Mouse (Mus musculus): ENCODE measurements around the gene 2410015M20Rik. TPM values are rescaled to one million over a fixed set of nuclear protein-coding genes. Genes with fewer than 3 reads are reported as not detected.
"Not testable (repeated sequence)": the region's sequence is repeated elsewhere in the genome, so short reads cannot be mapped to it uniquely, and the experiment has no call there.

2410015M20Rik gene
- total RNA-seq, 2 experiments from 2014 or later: 18.6 to 50.3 TPM

GRCm38 (mm10) chr17:56614391-56615135, 5.0 kb upstream of the 2410015M20Rik start:
- ATAC-seq (replicated peaks; ENCODE audit: low FRiP score, poor library complexity, severe bottlenecking): no peak

GRCm38 (mm10) chr17:56613893-56614292, 4.3 kb upstream of the 2410015M20Rik start:
- ATAC-seq (replicated peaks; ENCODE audit: low FRiP score, poor library complexity, severe bottlenecking): not testable (repeated sequence)

- peak; percentile 74 for ATAC-seq (replicated peaks; ENCODE audit: low FRiP score, poor library complexity, severe bottlenecking)
These were observed 3.8 kb upstream of the 2410015M20Rik start, which contains the start of gene Rpl36 for GRCm38 (mm10) chr17:56613236-56613844. Gene Rpl36 (plus strand): TSS chr17:56613416.

GRCm38 (mm10) chr17:56612565-56612939, 3.0 kb upstream of the 2410015M20Rik start:
- ATAC-seq (replicated peaks; ENCODE audit: low FRiP score, poor library complexity, severe bottlenecking): not testable (repeated sequence)

GRCm38 (mm10) chr17:56611861-56612564, 2.4 kb upstream of the 2410015M20Rik start:
- no peak for ATAC-seq (replicated peaks; ENCODE audit: low FRiP score, poor library complexity, severe bottlenecking)

GRCm38 (mm10) chr17:56611323-56611722, 1.8 kb upstream of the 2410015M20Rik start:
- no peak for ATAC-seq (replicated peaks; ENCODE audit: low FRiP score, poor library complexity, severe bottlenecking)

GRCm38 (mm10) chr17:56608699-56609098, 872 bp downstream of the 2410015M20Rik start:
- no peak for ATAC-seq (replicated peaks; ENCODE audit: low FRiP score, poor library complexity, severe bottlenecking)

- no peak for ATAC-seq (replicated peaks; ENCODE audit: low FRiP score, poor library complexity, severe bottlenecking)
These were observed 2.0 kb downstream of the 2410015M20Rik start for GRCm38 (mm10) chr17:56607521-56608062.

- no peak for ATAC-seq (replicated peaks; ENCODE audit: low FRiP score, poor library complexity, severe bottlenecking)
These were observed 4.1 kb downstream of the 2410015M20Rik start for GRCm38 (mm10) chr17:56605431-56605830.

GRCm38 (mm10) chr17:56604422-56604821, 5.1 kb downstream of the 2410015M20Rik start:
- no peak for ATAC-seq (replicated peaks; ENCODE audit: low FRiP score, poor library complexity, severe bottlenecking)

- ATAC-seq (replicated peaks; ENCODE audit: low FRiP score, poor library complexity, severe bottlenecking): no peak
These were observed 5.5 kb downstream of the 2410015M20Rik start for GRCm38 (mm10) chr17:56604070-56604380.

- ATAC-seq (replicated peaks; ENCODE audit: low FRiP score, poor library complexity, severe bottlenecking): no peak
These were observed 6.1 kb downstream of the 2410015M20Rik start for GRCm38 (mm10) chr17:56603186-56604069.

GRCm38 (mm10) chr17:56593527-56594271, 15.9 kb downstream of the 2410015M20Rik start:
- ATAC-seq (replicated peaks; ENCODE audit: low FRiP score, poor library complexity, severe bottlenecking): no peak

GRCm38 (mm10) chr17:56592553-56592952, 17.0 kb downstream of the 2410015M20Rik start:
- no peak for ATAC-seq (replicated peaks; ENCODE audit: low FRiP score, poor library complexity, severe bottlenecking)

- ATAC-seq (replicated peaks; ENCODE audit: low FRiP score, poor library complexity, severe bottlenecking): no peak
These were observed 20.6 kb downstream of the 2410015M20Rik start for GRCm38 (mm10) chr17:56588921-56589320.

GRCm38 (mm10) chr17:56587773-56588172, 21.8 kb downstream of the 2410015M20Rik start:
- ATAC-seq (replicated peaks; ENCODE audit: low FRiP score, poor library complexity, severe bottlenecking): no peak

GRCm38 (mm10) chr17:56585171-56585821, 24.3 kb downstream of the 2410015M20Rik start:
- ATAC-seq (replicated peaks; ENCODE audit: low FRiP score, poor library complexity, severe bottlenecking): peak; percentile 18
